Mouse (Mus musculus): ENCODE data around the gene Got1. TPM values are rescaled to one million over a fixed set of nuclear protein-coding genes. Genes with fewer than 3 reads are reported as not detected.

Gene Got1
- 43.9 and 53.4 TPM in 2 replicates for polyA plus RNA-seq (2012; rRNA removed; ENCODE audit: low replicate concordance)

DNA sequence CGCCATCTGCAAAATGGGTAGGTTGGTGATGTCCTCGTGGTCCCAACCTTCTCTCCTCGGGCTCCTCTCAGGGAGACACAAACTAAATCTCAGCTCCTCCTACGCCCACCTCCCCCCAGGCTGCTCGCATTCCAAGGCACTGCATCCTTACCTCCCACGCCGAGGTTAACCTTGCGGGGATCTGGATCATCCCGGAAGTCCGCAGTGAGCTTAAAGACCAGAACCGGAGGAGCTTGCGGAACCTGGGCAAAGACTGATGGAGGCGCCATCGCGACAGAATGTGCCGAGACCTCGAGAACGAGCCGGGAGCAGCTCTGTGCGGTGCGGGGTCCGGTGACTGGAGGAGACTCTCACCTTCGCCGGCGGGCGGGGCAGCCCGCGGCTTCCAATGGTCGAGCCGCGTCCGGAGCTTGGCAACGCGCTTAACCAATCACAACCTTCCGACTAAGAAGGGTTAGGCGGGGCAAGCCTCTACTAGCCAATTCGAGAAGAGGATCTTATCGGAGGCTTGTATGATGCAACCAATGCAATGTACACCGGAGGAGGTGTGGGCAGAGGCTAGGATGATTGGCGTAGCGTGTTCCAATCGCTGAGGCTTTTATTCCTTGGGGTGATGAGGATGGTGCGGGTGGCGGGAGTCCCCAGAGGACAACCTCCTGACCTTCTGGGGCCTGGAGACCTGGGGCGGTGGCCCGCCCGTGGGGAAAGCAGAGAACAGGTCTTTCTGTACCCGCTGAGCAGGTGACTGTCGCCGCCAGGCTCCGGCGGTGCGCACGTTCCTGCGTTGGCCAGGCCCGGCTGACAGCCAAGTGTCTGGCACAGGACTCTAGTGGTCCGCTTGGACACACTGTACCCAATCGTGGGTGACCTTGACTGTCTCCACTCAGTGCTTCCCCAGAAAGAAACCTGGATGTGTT, at the start of gene Got1:
TSS of gene Got1 (minus strand) at position 419 of the 917 bp plus-strand sequence.

Other genes with a start within 250 kb of the Got1 start
- gene Hpse2, start 136.2 kb downstream of the Got1 start, polyA plus RNA-seq (2012; rRNA removed; ENCODE audit: low replicate concordance): 0.38 and 0.44 TPM in 2 replicates
- gene Cnnm1, start 84.2 kb downstream of the Got1 start, polyA plus RNA-seq (2012; rRNA removed; ENCODE audit: low replicate concordance): 1.9 and 2.7 TPM in 2 replicates
- gene Nkx2-3, start 87.7 kb upstream of the Got1 start, polyA plus RNA-seq (2012; rRNA removed; ENCODE audit: low replicate concordance): 9.1 and 30.1 TPM in 2 replicates
- 73.7 and 74.1 TPM in 2 replicates for gene Slc25a28, start 150.3 kb upstream of the Got1 start, polyA plus RNA-seq (2012; rRNA removed; ENCODE audit: low replicate concordance)
- 16.7 and 23.5 TPM in 2 replicates for gene Entpd7, start 165.1 kb upstream of the Got1 start, polyA plus RNA-seq (2012; rRNA removed; ENCODE audit: low replicate concordance)
- gene Cutc, start 228.4 kb upstream of the Got1 start, polyA plus RNA-seq (2012; rRNA removed; ENCODE audit: low replicate concordance): 2.8 and 3.0 TPM in 2 replicates
- gene Cox15, start 228.4 kb upstream of the Got1 start, polyA plus RNA-seq (2012; rRNA removed; ENCODE audit: low replicate concordance): 7.4 and 9.5 TPM in 2 replicates

All from duodenum, adult 2 months (tissue).